Mouse (Mus musculus) ES-Bruce4 (cell line): ENCODE measurements around the gene Gm21969. TPM values are rescaled to one million over a fixed set of nuclear protein-coding genes. Genes with fewer than 3 reads are reported as not detected.

Source experiments
- H3K27ac ChIP-seq: 2 replicates; pipeline ENCODE4 v1.5.1; 2012; ENCODE audit warnings: low read length, inconsistent platforms; ENCODE audit not compliant: insufficient read depth
- H3K27me3 ChIP-seq: 2 replicates; pipeline ENCODE4 v1.6.1; 2012; ENCODE audit warnings: mild to moderate bottlenecking, low read length, inconsistent platforms; ENCODE audit not compliant: control insufficient read depth, poor library complexity, insufficient read depth, severe bottlenecking
- H3K36me3 ChIP-seq: 2 replicates; pipeline ENCODE4 v1.6.1; 2012; ENCODE audit warnings: inconsistent platforms, mild to moderate bottlenecking, low read length, moderate library complexity; ENCODE audit not compliant: control insufficient read depth, poor library complexity, insufficient read depth, severe bottlenecking
- H3K4me1 ChIP-seq: one replicate; pipeline ENCODE4 v1.8.1; 2011; ENCODE audit warnings: low read length; ENCODE audit not compliant: control insufficient read depth, insufficient read depth
- H3K4me3 ChIP-seq: 2 replicates; pipeline ENCODE4 v1.5.1; 2011; ENCODE audit warnings: low read depth, mild to moderate bottlenecking, low read length
- H3K9ac ChIP-seq: 2 replicates; pipeline ENCODE4 v1.6.1; 2012; ENCODE audit warnings: low read depth, mild to moderate bottlenecking, inconsistent platforms; ENCODE audit not compliant: poor library complexity, severe bottlenecking
- H3K9me3 ChIP-seq: replicated peaks from 2 replicates; pipeline ENCODE4 v1.6.1; 2012; ENCODE audit warnings: mild to moderate bottlenecking, low read length, inconsistent platforms; ENCODE audit not compliant: control insufficient read depth, poor library complexity, insufficient read depth, severe bottlenecking
- CTCF ChIP-seq: IDR thresholded peaks from one replicate; pipeline ENCODE4 v1.8.1; 2011; ENCODE audit warnings: low read depth, low read length
- EP300 ChIP-seq: IDR thresholded peaks from 2 replicates; pipeline ENCODE4 v1.6.1; 2011; ENCODE audit warnings: low read depth, low read length; ENCODE audit not compliant: insufficient read depth
- POLR2A ChIP-seq: IDR thresholded peaks from one replicate; pipeline ENCODE4 v1.8.1; 2011; ENCODE audit warnings: low read length; ENCODE audit not compliant: insufficient read depth
- polyA plus RNA-seq: library from polyadenylated mRNA; stranded (reverse); fragments of >200 nt; gene quantifications from 2 replicates; pipeline ENCODE4 v1.2.4, GENCODE M21; 2011; ENCODE audit warnings: low read depth; ENCODE audit not compliant: missing spikeins, insufficient read depth, insufficient read length

The Gm21969 gene
- polyA plus RNA-seq, 1 experiment: not detected

DNA sequence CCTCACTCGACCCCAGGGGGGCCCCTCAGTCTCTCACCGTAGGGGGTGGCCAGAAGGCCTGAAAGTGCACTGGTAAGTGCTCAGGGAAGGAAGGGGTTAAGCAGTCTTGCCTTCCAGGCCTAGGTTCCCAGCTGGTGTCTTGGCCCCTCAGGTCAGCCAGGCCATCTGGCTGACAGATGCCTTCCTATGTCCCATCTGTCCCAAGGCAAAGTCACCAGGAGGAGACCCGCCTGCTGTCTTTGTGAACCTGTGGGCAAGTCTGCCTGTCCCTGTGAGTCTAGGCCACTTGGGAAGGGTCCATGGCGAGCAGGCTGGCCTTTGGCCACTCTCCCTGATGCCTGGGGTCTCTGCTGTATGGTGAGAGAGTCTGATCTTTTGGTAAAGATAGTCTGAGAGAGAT lies 12.5 kb upstream of the Gm21969 start:
- Histone ChIP-seq H3K36me3 (no peaks in the 10 kb centered on the region), H3K27me3 (no peaks in the 10 kb centered on the region), H3K4me3 (no peak overlapping the region), H3K27ac (peak overlapping the region; percentile 50; the same call in 1 of the 2 replicates), H3K9ac (no peak overlapping the region), H3K4me1 (peaks cover 30% of the 10 kb centered on the region), H3K9me3 (no peaks in the 10 kb centered on the region)
- TF ChIP-seq EP300 (peak; percentile 95), CTCF (no peak), POLR2A (no peak)

GRCm38 (mm10) chr4:139592895-139593294 lies 10.1 kb upstream of the Gm21969 start:
- Histone ChIP-seq H3K9ac (no peak overlapping the region), H3K27me3 (no peaks in the 10 kb centered on the region), H3K36me3 (no peaks in the 10 kb centered on the region), H3K4me1 (peaks cover 33% of the 10 kb centered on the region), H3K4me3 (no peak overlapping the region), H3K9me3 (no peaks in the 10 kb centered on the region), H3K27ac (peak overlapping the region; percentile 23)
- TF ChIP-seq POLR2A: no peak
- no peak for TF ChIP-seq CTCF
- TF ChIP-seq EP300: no peak

GRCm38 (mm10) chr4:139593383-139593782 lies 9.6 kb upstream of the Gm21969 start:
- peak overlapping the region; percentile 23; the same call in 1 of the 2 replicates for H3K27ac ChIP-seq
- H3K4me1 ChIP-seq: peaks cover 33% of the 10 kb centered on the region
- H3K9ac ChIP-seq: no peak overlapping the region
- TF ChIP-seq EP300 (no peak), POLR2A (no peak), CTCF (no peak)
- no peak overlapping the region for H3K4me3 ChIP-seq
- no peaks in the 10 kb centered on the region for H3K9me3 ChIP-seq
- no peaks in the 10 kb centered on the region for H3K36me3 ChIP-seq
- no peaks in the 10 kb centered on the region for H3K27me3 ChIP-seq

GRCm38 (mm10) chr4:139594062-139594461 lies 8.9 kb upstream of the Gm21969 start:
- H3K9me3 ChIP-seq: no peaks in the 10 kb centered on the region
- peaks cover 33% of the 10 kb centered on the region for H3K4me1 ChIP-seq
- TF ChIP-seq CTCF (no peak), EP300 (peak; percentile 74; the same call in 1 of the 2 replicates)
- H3K4me3 ChIP-seq: no peak overlapping the region
- H3K36me3 ChIP-seq: no peaks in the 10 kb centered on the region
- H3K27ac ChIP-seq: peak overlapping the region; percentile 68
- H3K9ac ChIP-seq: no peak overlapping the region
- no peaks in the 10 kb centered on the region for H3K27me3 ChIP-seq

- Histone ChIP-seq H3K9me3 (no peaks in the 10 kb centered on the region), H3K27ac (peak overlapping the region; percentile 88), H3K4me1 (peaks cover 27% of the 10 kb centered on the region), H3K27me3 (no peaks in the 10 kb centered on the region), H3K36me3 (no peaks in the 10 kb centered on the region), H3K9ac (peak overlapping the region; percentile 50; the same call in 1 of the 2 replicates), H3K4me3 (peak overlapping the region; percentile 20; the same call in 1 of the 2 replicates)
- TF ChIP-seq POLR2A (no peak), CTCF (no peak), EP300 (no peak)
Observed at GRCm38 (mm10) chr4:139596715-139597114, 6.3 kb upstream of the Gm21969 start.

DNA sequence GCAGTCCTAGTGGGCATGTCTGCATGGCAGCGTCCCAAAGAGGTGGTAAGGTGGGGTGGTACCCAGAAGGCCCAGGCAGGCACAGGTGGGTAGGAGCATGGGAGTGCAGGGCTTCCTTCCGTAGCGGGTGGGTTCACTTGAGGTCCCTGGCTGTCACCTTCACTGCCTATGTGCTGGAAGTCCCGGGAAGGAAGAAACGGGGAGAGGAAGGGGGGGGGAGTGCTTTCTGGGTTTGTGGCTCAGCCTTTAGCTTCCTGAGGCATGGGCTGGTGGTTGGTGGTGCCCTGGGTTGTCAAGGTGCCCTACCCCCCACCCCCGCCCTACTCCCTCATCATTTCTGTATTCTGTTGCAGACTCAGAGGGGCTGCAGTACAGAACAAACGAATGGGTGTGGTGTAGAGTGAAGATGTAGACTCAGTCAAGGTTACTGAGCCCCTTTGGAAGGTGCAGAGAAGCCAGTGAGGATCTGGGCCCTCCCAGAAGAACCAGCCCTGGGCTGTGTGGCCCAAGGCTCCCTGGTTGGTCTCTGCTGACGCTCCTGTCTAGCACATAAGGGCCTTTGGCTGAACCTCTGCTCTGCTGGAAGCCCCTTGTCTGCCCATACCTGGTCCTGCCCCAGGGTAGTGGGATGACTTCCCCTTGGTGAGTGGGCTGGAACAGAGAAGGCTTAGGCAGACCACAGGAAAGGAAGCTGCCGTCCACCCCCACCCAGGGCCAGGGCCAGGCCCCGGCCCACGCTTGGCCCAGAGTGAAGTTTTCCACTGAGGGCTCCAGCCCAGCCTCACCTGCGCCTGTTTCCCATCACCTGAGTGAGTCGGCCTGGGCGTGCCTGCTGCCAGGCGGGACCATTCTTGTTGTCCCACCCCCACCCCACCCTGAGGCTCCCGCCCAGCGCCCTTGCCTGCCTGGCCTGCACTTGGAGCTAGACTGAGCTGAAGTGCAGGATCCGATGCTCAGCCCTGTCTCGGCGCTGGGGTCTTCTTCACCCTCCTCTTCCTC lies 5.4 kb upstream of the Gm21969 start:
- Histone ChIP-seq H3K4me3 (peak overlapping the region; percentile 42), H3K27me3 (no peaks in the 10 kb centered on the region), H3K9ac (peak overlapping the region; percentile 50), H3K36me3 (no peaks in the 10 kb centered on the region), H3K27ac (peak overlapping the region; percentile 88), H3K4me1 (peaks cover 30% of the 10 kb centered on the region), H3K9me3 (no peaks in the 10 kb centered on the region)
- TF ChIP-seq EP300 (peak; percentile 80), POLR2A (no peak)
